Mouse (Mus musculus) B cell, adult 2 months (primary cell): ENCODE data around the gene Rnaset2a.
"Not testable (repeated sequence)": the region's sequence is repeated elsewhere in the genome, so short reads cannot be mapped to it uniquely, and the experiment has no call there.

Experiments used
- DNase-seq, 2 experiments: peaks; one replicate each; pipeline ENCODE4 v3.0.0; 2022

Gene Rnaset2a

GRCm38 (mm10) chr17:8138116-8138515 lies 9.8 kb downstream of the Rnaset2a start:
- not testable (repeated sequence) for DNase-seq

DNA sequence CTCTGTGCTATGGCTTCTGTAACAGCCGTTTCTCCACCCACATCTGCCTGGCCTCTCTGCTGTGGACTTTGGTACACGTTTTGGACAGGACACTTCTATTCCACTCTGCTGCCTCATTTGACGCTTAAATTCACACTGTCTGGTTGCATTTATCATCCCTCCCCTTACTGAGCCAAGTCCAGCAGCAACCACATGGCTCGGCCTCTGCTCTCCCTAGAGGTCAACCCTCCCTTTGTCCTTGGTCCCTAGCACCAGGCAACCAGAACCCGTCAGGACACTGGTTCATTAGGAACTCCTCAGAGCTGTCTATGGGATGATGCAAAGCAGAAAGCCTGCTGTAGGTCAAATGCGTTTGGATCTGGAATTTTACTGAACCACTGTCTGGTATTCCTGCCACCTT lies 17.0 kb downstream of the Rnaset2a start:
- DNase-seq: not testable (repeated sequence)

DNA sequence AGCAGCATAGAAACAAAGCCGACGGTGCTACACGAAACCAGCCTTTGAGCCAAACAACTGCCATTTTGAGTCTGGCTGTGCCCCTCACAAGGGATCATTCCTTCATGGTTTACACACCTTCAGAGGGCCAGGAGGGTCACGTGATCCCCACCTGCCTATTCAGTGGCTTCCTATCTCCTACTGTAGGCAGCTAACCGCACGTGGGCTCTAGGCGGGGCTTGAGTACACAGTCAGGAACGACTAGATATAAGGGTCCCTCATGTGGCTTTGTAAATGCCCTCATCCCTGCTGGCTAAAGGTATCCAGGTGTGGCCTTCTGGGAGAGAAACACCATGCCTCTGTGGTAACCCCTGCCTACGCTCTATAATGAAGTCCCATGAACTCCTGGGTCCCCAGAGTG lies 18.3 kb downstream of the Rnaset2a start:
- DNase-seq: not testable (repeated sequence)

DNA sequence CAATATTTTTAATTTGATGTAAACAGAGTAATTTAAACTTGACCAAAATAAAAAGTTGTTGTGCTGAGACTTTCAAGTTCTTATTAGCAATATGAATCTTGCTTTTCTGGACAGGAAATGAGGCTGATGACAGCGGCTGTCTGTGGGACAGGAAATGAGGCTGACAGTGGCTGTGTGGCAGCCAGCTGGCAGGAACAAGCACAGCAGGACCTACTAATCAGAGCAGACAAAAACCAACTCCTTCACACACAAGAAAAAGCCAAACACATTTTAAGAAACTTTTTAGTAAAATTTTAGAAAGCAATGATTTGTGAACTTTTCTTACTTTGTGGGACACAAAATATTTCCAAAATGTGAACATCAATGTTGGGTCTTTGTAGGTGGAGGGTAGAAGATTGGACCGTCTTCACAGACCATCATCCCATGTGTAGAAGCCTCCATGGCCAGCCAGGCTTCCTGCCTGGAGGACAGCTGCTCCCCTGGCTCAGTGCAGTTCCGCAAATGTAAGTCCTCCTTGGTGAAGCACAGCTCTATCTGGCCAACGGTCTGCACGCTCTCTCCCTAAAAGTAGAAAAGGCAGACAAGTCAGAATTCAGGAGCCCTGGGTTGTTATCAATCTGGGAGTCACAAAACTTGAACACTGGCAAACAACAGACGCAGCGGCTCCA lies 19.4 kb downstream of the Rnaset2a start:
- not testable (repeated sequence) for DNase-seq

DNA sequence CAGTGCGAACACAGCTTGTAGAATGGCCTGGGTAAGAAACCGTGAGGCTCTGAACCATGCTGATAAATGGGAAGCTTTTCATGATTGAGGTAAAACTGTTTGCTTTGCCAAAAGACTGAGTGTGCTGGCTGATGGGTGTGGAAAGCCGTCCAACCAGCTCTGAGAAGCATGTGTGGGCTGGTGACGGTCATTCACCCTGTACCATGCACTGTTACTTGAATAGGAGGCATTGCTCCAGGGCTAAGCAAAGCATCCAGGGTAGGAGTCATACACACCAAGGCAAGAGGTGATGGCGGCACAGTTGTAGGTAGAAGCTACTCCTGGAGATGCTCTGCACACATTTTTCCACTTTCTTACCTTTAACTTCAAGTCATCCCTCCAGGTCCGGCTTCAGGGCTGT lies 23.3 kb downstream of the Rnaset2a start:
- not testable (repeated sequence) for DNase-seq

GRCm38 (mm10) chr17:8122974-8123373 lies 24.9 kb downstream of the Rnaset2a start:
- DNase-seq: not testable (repeated sequence)

DNA sequence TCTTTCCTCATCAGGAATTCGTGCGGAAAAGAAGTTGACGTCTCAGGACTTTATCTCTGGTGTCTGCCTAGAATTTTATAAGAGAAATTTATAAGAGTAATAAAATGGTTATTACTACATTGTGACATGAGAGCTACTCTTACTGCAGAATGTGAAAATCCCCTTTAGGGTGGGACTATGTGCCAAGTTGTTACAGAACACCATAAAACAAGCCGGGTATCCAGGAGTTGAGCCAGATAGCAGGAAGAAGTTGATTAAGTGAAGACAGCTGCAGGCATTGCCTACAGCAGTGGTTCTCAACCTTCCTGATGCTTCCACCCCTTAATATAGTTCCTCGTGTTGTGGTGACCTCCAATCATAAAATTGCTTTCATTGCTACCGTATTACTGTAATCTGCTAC lies 31.0 kb downstream of the Rnaset2a start:
- not testable (repeated sequence) for DNase-seq

- DNase-seq: not testable (repeated sequence)
These were observed 31.5 kb downstream of the Rnaset2a start for GRCm38 (mm10) chr17:8116378-8116777.

- DNase-seq: not testable (repeated sequence)
These were observed 35.7 kb downstream of the Rnaset2a start for GRCm38 (mm10) chr17:8112199-8112598.

GRCm38 (mm10) chr17:8101297-8101609 lies 46.6 kb downstream of the Rnaset2a start:
- DNase-seq: not testable (repeated sequence)

DNA sequence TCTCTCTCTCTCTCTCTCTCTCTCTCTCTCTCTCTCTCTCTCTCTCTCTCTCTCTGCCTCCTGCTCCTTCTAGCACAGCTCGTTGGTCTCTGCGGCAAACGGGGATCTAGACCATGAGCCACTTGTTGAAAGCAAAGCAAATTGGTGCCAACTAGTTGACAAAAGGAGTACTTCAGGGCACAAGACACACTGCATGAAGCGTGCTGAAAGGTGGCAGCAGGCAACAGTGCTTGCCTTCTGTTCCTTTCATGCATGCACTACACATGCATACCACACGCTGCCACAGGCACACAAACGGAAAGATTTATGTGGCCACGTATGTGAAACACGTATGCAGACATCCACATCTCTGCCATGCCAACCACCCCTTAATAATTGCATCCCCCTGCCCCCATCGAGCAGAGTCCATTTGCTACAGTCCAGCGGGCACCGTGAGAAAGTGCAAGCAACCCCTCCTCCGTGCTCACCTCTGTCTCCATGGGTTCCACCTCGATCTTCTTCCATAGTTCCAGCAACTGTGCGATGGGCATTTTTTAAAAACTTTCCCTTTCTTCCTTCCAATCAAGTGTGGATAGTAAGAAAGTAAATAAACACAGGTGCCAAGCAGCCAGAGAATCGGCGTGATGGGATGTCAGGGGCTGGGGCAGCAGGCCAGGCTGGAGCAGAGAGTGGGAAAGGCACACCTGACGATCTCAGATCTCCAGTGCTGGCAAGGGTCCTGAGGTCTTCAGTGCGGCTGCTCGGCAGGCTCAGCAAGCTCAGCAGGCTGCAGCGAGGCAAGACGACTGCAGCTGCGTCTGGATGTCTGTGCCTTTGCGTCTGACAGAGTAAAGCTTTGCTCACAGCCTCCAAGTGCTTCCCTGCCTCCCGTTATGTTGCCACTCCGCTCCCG lies 47.2 kb downstream of the Rnaset2a start:
- DNase-seq: not testable (repeated sequence)

GRCm38 (mm10) chr17:8096199-8096598 lies 51.7 kb downstream of the Rnaset2a start:
- DNase-seq: not testable (repeated sequence)

- DNase-seq: not testable (repeated sequence)
These were observed 52.2 kb downstream of the Rnaset2a start for GRCm38 (mm10) chr17:8095653-8096052.

- DNase-seq: not testable (repeated sequence)
These were observed 55.1 kb downstream of the Rnaset2a start for GRCm38 (mm10) chr17:8092537-8093526.

GRCm38 (mm10) chr17:8091320-8091719 lies 56.6 kb downstream of the Rnaset2a start:
- not testable (repeated sequence) for DNase-seq

- peak in 1 of 2 experiments; percentile 6 for DNase-seq
These were observed 78.0 kb downstream of the Rnaset2a start for GRCm38 (mm10) chr17:8069847-8070246.
